ENCODE assay signal across 22 mouse cellular contexts in the genomic region with DNA sequence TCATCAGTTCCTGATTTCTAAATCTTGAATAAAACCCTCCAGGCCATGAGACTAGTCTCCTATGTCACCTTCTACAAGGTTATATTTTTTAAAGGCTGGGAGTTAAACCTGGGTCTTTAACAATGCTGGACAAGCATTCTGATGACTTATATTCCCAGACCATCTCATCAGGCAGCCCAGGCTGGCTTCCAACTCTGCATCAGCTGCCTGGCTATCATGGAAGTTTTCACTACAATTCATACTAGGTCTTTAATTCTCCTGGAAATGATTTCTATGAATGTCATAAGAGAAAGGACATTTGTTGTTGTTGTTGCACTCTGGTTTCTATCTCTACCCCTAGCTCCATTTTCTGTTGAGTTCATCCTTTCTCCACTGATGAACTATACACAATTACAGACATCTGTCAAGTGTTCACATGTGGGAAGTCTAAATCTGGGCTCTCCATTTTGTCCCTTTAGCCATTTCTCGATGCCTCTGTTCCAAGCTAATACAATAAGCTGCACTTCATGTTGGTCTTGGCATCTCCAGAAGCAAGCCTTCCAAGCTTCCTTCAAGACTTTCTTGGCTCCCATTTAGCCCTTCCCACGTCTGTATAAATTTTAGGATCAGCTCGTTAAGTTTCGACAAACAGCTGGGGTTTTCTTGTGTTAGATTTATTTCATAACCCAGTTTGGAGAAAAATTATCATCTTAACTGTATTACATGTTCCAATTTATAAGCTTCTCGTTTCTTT. TPM values are rescaled to one million over a fixed set of nuclear protein-coding genes. Genes with fewer than 3 reads are reported as not detected.
DNase-seq lines count a peak whose midpoint lies in the region; ATAC-seq lines count a peak whose summit lies in the region.
"Had no signal": no experiment of that assay in that cellular context is flagged by ENCODE, and none has a peak within 500 bp of the region (broad histone marks: within the 10 kb centered on the region; RNA-seq: fewer than 3 reads in every experiment).

No protein-coding gene starts in this region.

- peak; percentile 37 to 41 for DNase-seq in heart, postnatal 10 days
- no peak for DNase-seq in heart, adult 8-10 months (ENCODE audit: low spot score)
- peak; percentile 23 for DNase-seq in layer of hippocampus, adult 9-11 months
- no peak for DNase-seq in layer of hippocampus, postnatal 25 days (ENCODE audit: extremely low spot score in 1 of 2, low spot score in 1 of 2)
- DNase-seq in adipocyte (ENCODE audit: low spot score): peak; percentile 28
- peak; percentile 71 for DNase-seq in fat pad, adult 2 months (ENCODE audit: extremely low read depth, low read depth, low spot score)
- no peak for DNase-seq in urinary bladder, postnatal 4 days (ENCODE audit: low spot score in 2 of 2)
- DNase-seq: adrenal gland, postnatal 36 days; B cell, adult 2 months; cerebellum, adult 2 months; gastrocnemius, postnatal 25 days; kidney, adult 11 months; right cerebral cortex, postnatal 14 days had no signal

- WGBS in liver, embryonic 12.5 days (ENCODE audit: insufficient replicate concordance): 69% methylated on average over 5 of the region's 5 CpGs

- H3K4me3 ChIP-seq in liver, embryonic 12.5 days: no peak overlapping the region
- H3K4me3 ChIP-seq: embryonic facial prominence, embryonic 10.5 days; forebrain, embryonic 12.5 days; hindbrain, embryonic 10.5 days; limb, embryonic 10.5 days; neural tube, embryonic 15.5 days; stomach, embryonic 15.5 days had no signal

- H3K36me3 ChIP-seq in liver, embryonic 12.5 days: no peaks in the 10 kb centered on the region
- H3K36me3 ChIP-seq: embryonic facial prominence, embryonic 10.5 days; forebrain, embryonic 12.5 days; hindbrain, embryonic 10.5 days; limb, embryonic 10.5 days; neural tube, embryonic 15.5 days; stomach, embryonic 15.5 days had no signal

- no peak overlapping the region for H3K27ac ChIP-seq in liver, embryonic 12.5 days
- H3K27ac ChIP-seq: embryonic facial prominence, embryonic 10.5 days; forebrain, embryonic 12.5 days; hindbrain, embryonic 10.5 days; hindbrain, postnatal 0 days; limb, embryonic 10.5 days; neural tube, embryonic 15.5 days; stomach, embryonic 15.5 days had no signal

- no peak overlapping the region for H3K4me2 ChIP-seq in liver, embryonic 12.5 days
- H3K4me2 ChIP-seq: forebrain, embryonic 12.5 days; neural tube, embryonic 15.5 days; stomach, embryonic 15.5 days had no signal

- no peak for ATAC-seq in liver, embryonic 12.5 days
- ATAC-seq: hindbrain, postnatal 0 days; midbrain, embryonic 16.5 days had no signal

- H3K9ac ChIP-seq in liver, embryonic 12.5 days: no peak overlapping the region
- H3K9ac ChIP-seq: forebrain, embryonic 12.5 days; neural tube, embryonic 15.5 days; stomach, embryonic 15.5 days had no signal

- no peaks in the 10 kb centered on the region for H3K27me3 ChIP-seq in liver, embryonic 12.5 days (replicated peaks)
- H3K27me3 ChIP-seq: forebrain, embryonic 12.5 days; neural tube, embryonic 15.5 days; stomach, embryonic 15.5 days had no signal

- H3K4me1 ChIP-seq in liver, embryonic 12.5 days: no peaks in the 10 kb centered on the region
- H3K4me1 ChIP-seq: embryonic facial prominence, embryonic 10.5 days; forebrain, embryonic 12.5 days; hindbrain, embryonic 10.5 days; limb, embryonic 10.5 days; neural tube, embryonic 15.5 days; stomach, embryonic 15.5 days had no signal

- H3K9me3 ChIP-seq in liver, embryonic 12.5 days (replicated peaks): peaks cover under 1% of the 10 kb centered on the region; the same call in 1 of the 2 replicates
- H3K9me3 ChIP-seq: limb, embryonic 10.5 days; neural tube, embryonic 15.5 days; stomach, embryonic 15.5 days had no signal

- intact Hi-C loops in heart, postnatal 10 days (cut with DNase I): no loop called here

RNA-seq across cellular contexts. Expression of a gene that starts 12.3 kb away (rescaled TPM):
- 10 to 100 TPM; 17.1 to 18.3 TPM for total RNA-seq in heart, postnatal 10 days (2021)
- total RNA-seq in heart, adult 8-10 months (2022): 1 to 10 TPM; 6.1 to 7.4 (median 7.0) TPM
- 10 to 100 TPM; 17.8 to 21.1 TPM for total RNA-seq in layer of hippocampus, postnatal 25 days (2021)
- 16.6 and 17.4 TPM in 2 replicates for polyA plus RNA-seq in liver, embryonic 12.5 days (2016; fragmentation: Nextera tagmentation; extraction: Ambion mirVana)

RNA-seq across cellular contexts. Expression of a gene that starts 55.9 kb away (rescaled TPM):
- 10 to 100 TPM; 39.4 to 42.2 TPM for total RNA-seq in heart, postnatal 10 days (2021)
- 10 to 100 TPM; 15.6 to 20.2 (median 19.4) TPM for total RNA-seq in heart, adult 8-10 months (2022)
- total RNA-seq in layer of hippocampus, postnatal 25 days (2021): 10 to 100 TPM; 33.8 to 34.0 TPM
- polyA plus RNA-seq in liver, embryonic 12.5 days (2016; fragmentation: Nextera tagmentation; extraction: Ambion mirVana): 57.4 and 59.9 TPM in 2 replicates

Comparison
In these comparisons a context has a peak if more than half of its experiments do, and no peak if none do; other contexts are left out.
1. DNase-seq: peak in heart, postnatal 10 days (2 of 2), layer of hippocampus, adult 9-11 months (single experiment), adipocyte (single experiment) and fat pad, adult 2 months (single experiment); none in heart, adult 8-10 months (single experiment), layer of hippocampus, postnatal 25 days (0 of 2) and urinary bladder, postnatal 4 days (0 of 2).